Mouse (Mus musculus) A20 (cell line): ENCODE measurements at regions not wholly inside any gene's neighbourhood (a gene's known extent, or its start where the extent isn't known, plus 50 kb on each side); places are given as distances from the start of the nearest gene placed in this dataset.
"Not testable (repeated sequence)": the region's sequence is repeated elsewhere in the genome, so short reads cannot be mapped to it uniquely, and the experiment has no call there.

Experiments
- DNase-seq: peaks from one replicate; pipeline ENCODE4 v3.0.0-alpha.2; 2011; ENCODE audit warnings: low read depth, low spot score

DNA sequence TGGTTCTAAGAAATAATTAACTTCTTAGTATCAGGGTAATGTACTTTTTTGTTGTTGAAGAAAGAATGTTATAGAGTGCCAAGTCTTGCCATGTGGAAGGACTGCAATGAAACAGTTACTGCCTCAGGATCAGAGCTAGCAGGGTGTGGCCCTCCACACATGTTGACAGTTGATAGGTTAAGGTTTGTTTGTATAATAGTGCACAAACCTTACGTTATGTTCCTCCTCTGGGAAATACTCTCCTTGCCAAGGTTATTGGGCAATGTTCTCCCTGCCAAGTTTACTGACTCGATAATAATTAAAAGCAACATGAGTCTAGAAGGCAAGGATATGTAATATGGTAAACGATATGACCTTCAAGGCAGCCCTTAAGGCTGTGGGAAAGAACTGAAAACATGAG is 799.2 kb downstream of the Rab28 start:
- DNase-seq = no peak

DNA sequence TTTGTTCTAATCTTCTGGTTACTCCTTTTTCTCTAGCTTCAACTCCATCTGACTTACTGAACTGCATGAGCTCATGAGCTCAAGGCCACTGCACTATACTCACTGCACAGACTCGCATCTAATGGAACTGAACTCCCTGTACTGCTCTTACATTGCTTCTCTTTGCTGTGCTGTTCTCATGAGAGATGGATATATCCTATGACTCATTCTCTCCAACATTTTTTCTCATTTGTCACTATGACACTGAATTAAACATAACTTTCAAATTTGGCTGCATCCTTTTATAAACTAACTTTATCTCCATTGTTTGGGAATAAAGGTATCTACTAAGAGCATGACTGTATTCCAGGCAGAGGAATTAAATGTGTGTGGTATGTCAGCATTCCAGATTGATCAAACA is 806.2 kb downstream of the Rab28 start:
- no peak for DNase-seq

GRCm38 (mm10) chr5:40882886-40883285 is 825.1 kb downstream of the Rab28 start:
- DNase-seq = no peak

DNA sequence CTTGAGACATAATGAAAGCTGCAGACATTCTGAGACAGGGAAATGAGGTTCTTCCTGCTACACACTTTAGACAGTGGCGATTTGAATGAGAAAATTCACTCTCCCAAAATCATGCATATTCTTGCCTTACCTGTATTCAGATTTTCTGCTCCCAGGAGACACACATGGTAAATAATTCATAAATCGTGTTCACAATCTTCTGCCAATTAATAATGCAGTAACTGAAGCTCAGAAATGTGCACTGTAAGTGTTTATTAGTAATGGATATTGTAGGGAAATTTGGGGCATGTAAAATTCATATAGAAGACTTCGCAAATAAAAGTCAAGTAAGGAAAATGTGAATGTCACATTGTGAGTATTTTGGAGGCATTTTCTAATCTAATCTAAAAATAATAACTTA is 830.2 kb downstream of the Rab28 start:
- no peak for DNase-seq

GRCm38 (mm10) chr5:40862349-40862748 is 845.6 kb downstream of the Rab28 start:
- DNase-seq = not testable (repeated sequence)
